26 mouse cellular contexts compared by ENCODE assay signal in the genomic region with DNA sequence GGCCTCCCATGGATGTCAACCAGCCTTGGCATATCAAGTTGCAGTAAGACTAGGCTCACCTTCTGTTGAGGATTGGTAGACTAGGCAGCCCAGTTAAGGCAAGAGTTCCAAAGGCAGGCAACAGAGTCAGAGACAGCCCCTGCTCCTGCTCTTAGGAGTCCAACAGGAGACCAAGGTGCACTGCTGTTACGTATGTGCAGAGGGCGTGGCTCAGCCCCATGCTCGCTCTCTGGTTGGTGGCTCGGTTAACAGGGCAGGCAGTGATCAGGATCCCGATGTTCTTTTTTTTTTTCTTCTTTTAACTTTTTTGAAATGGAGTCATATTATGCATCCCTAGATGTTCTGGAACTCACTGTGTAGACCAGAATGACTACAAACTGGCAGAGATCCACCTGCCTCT. TPM values are rescaled to one million over a fixed set of nuclear protein-coding genes. Genes with fewer than 3 reads are reported as not detected.
DNase-seq lines count a peak whose midpoint lies in the region; ATAC-seq and TF ChIP-seq lines count a peak whose summit lies in the region.
"Had no signal": no experiment of that assay in that cellular context is flagged by ENCODE, and none has a peak within 500 bp of the region (broad histone marks: within the 10 kb centered on the region; RNA-seq: fewer than 3 reads in every experiment).

No protein-coding gene starts in this region.

- peak; percentile 39 for DNase-seq in R1 (ENCODE audit: low read depth, low spot score)
- DNase-seq in c-Kit-negative CD71-positive TER-119-positive erythroid progenitor cells, embryonic 14.5 days (ENCODE audit: low read depth, low spot score) = peak; percentile 44
- DNase-seq in liver, embryonic 14.5 days (ENCODE audit: low read depth in 3 of 3, low spot score in 3 of 3) = no peak
- peak; percentile 31 to 37 for DNase-seq in spleen, postnatal 14 days (ENCODE audit: low spot score in 2 of 2)
- DNase-seq in lung, adult 2 months = no peak
- DNase-seq: adrenal gland, adult 8-10 months; cerebellum, adult 8-10 months; cerebellum, postnatal 36 days; gastrocnemius, postnatal 14 days; heart, adult 18-20 months; heart, postnatal 14 days; kidney, adult 8-10 months; kidney, postnatal 25 days; right cerebral cortex, postnatal 14 days; thymus, postnatal 14 days had no signal

- peak overlapping the region; percentile 68; the same call in 1 of the 2 replicates for H3K9ac ChIP-seq in liver, embryonic 14.5 days (replicated peaks)
- no peak overlapping the region for H3K9ac ChIP-seq in intestine, embryonic 15.5 days
- no peak overlapping the region for H3K9ac ChIP-seq in kidney, embryonic 14.5 days (ENCODE audit: low read depth, low read length)
- H3K9ac ChIP-seq: heart, embryonic 12.5 days; hindbrain, embryonic 12.5 days; midbrain, embryonic 15.5 days; neural tube, embryonic 12.5 days had no signal

- TF ChIP-seq CTCF in liver, embryonic 14.5 days (IDR thresholded peaks at IDR 0.05; ENCODE audit: low read depth) = 0 out of 2 replicates have a peak, but pooled peaks have one; percentile 8
- no peak for TF ChIP-seq CTCF in lung, adult 2 months (IDR thresholded peaks at IDR 0.05; ENCODE audit: insufficient read depth, low read length)

- no peaks in the 10 kb centered on the region for H3K36me3 ChIP-seq in liver, embryonic 14.5 days (replicated peaks; ENCODE audit: control insufficient read depth, insufficient read depth, low read depth)
- H3K36me3 ChIP-seq in intestine, embryonic 15.5 days = no peaks in the 10 kb centered on the region
- H3K36me3 ChIP-seq in kidney, embryonic 14.5 days (ENCODE audit: control insufficient read depth, insufficient read depth, low read length) = no peaks in the 10 kb centered on the region
- H3K36me3 ChIP-seq: forebrain, embryonic 10.5 days; heart, embryonic 12.5 days; hindbrain, embryonic 12.5 days; midbrain, embryonic 15.5 days; neural tube, embryonic 12.5 days had no signal

- no peak for TF ChIP-seq POLR2A in lung, adult 2 months (IDR thresholded peaks at IDR 0.05; ENCODE audit: borderline replicate concordance, extremely low read depth, low read depth, low read length)

- no peak overlapping the region for H3K4me2 ChIP-seq in liver, embryonic 14.5 days (ENCODE audit: low read depth)
- H3K4me2 ChIP-seq in intestine, embryonic 15.5 days (replicated peaks) = no peak overlapping the region
- no peak overlapping the region for H3K4me2 ChIP-seq in kidney, embryonic 14.5 days (replicated peaks; ENCODE audit: low read depth, low read length)
- H3K4me2 ChIP-seq: heart, embryonic 12.5 days; hindbrain, embryonic 12.5 days; midbrain, embryonic 15.5 days; neural tube, embryonic 12.5 days had no signal

- H3K4me3 ChIP-seq in liver, embryonic 14.5 days (ENCODE audit: insufficient read depth in 1 of 2, low read depth in 2 of 2, low read length in 2 of 2) = no peak overlapping the region
- no peak overlapping the region for H3K4me3 ChIP-seq in lung, adult 2 months (replicated peaks; ENCODE audit: extremely low read depth, low read depth, low read length)
- H3K4me3 ChIP-seq in intestine, embryonic 15.5 days (replicated peaks) = no peak overlapping the region
- no peak overlapping the region for H3K4me3 ChIP-seq in kidney, embryonic 14.5 days (ENCODE audit: low read length)
- H3K4me3 ChIP-seq: forebrain, embryonic 10.5 days; heart, embryonic 12.5 days; hindbrain, embryonic 12.5 days; midbrain, embryonic 15.5 days; neural tube, embryonic 12.5 days had no signal

- no peak overlapping the region; the same call in 1 of the 2 replicates for H3K27ac ChIP-seq in liver, embryonic 14.5 days
- no peak overlapping the region for H3K27ac ChIP-seq in intestine, embryonic 15.5 days
- H3K27ac ChIP-seq in kidney, embryonic 14.5 days (ENCODE audit: low read depth, low read length) = no peak overlapping the region
- H3K27ac ChIP-seq: forebrain, embryonic 10.5 days; hindbrain, embryonic 12.5 days; macrophage; midbrain, embryonic 15.5 days; neural tube, embryonic 12.5 days had no signal

- no peak for ATAC-seq in liver, embryonic 14.5 days (ENCODE audit: insufficient read depth)
- no peak for ATAC-seq in intestine, embryonic 15.5 days
- no peak for ATAC-seq in kidney, embryonic 14.5 days (ENCODE audit: low FRiP score, low TSS enrichment)
- ATAC-seq: activated CD4-positive, CD25-positive, alpha-beta regulatory T cell, adult 4 months; forebrain, embryonic 16.5 days; inflammation-experienced regulatory T-cells, adult 6 months; midbrain, embryonic 15.5 days had no signal

- no peaks in the 10 kb centered on the region for H3K27me3 ChIP-seq in liver, embryonic 14.5 days (ENCODE audit: control insufficient read depth, insufficient read depth, low read length)
- no peaks in the 10 kb centered on the region for H3K27me3 ChIP-seq in intestine, embryonic 15.5 days (replicated peaks)
- no peaks in the 10 kb centered on the region for H3K27me3 ChIP-seq in kidney, embryonic 14.5 days (ENCODE audit: control insufficient read depth, insufficient read depth, low read length)
- H3K27me3 ChIP-seq: heart, embryonic 12.5 days; hindbrain, embryonic 12.5 days; midbrain, embryonic 15.5 days; neural tube, embryonic 12.5 days had no signal

- no peak for TF ChIP-seq EP300 in liver, embryonic 14.5 days (IDR thresholded peaks at IDR 0.05; ENCODE audit: low read depth)

- H3K9me3 ChIP-seq in liver, embryonic 14.5 days (ENCODE audit: control insufficient read depth, low read length) = no peaks in the 10 kb centered on the region
- H3K9me3 ChIP-seq in intestine, embryonic 15.5 days = no peaks in the 10 kb centered on the region
- no peaks in the 10 kb centered on the region for H3K9me3 ChIP-seq in kidney, embryonic 14.5 days (ENCODE audit: control insufficient read depth, low read length)
- H3K9me3 ChIP-seq: forebrain, embryonic 10.5 days; heart, embryonic 12.5 days; hindbrain, embryonic 12.5 days; midbrain, embryonic 15.5 days; neural tube, embryonic 12.5 days had no signal

- WGBS in liver, embryonic 14.5 days (ENCODE audit: insufficient replicate concordance) = 63% methylated on average over 5 of the region's 5 CpGs
- 94% methylated on average over 5 of the region's 5 CpGs for WGBS in lung, adult 2 months
- WGBS in intestine, embryonic 15.5 days = 83% methylated on average over 5 of the region's 5 CpGs
- WGBS in kidney, embryonic 14.5 days = 87% methylated on average over 5 of the region's 5 CpGs

- H3K4me1 ChIP-seq in liver, embryonic 14.5 days (replicated peaks; ENCODE audit: control insufficient read depth in 2 of 2, insufficient read depth in 2 of 2, low read length in 1 of 2) = peaks cover 48 to 56% of the 10 kb centered on the region in 2 experiments
- no peaks in the 10 kb centered on the region for H3K4me1 ChIP-seq in lung, adult 2 months (ENCODE audit: control insufficient read depth, insufficient read depth, low read length)
- H3K4me1 ChIP-seq in intestine, embryonic 15.5 days (replicated peaks) = peaks cover 23% of the 10 kb centered on the region
- H3K4me1 ChIP-seq in kidney, embryonic 14.5 days (ENCODE audit: control insufficient read depth, insufficient read depth, low read length) = peaks cover 21% of the 10 kb centered on the region
- H3K4me1 ChIP-seq: midbrain, embryonic 15.5 days had no signal

RNA-seq across cellular contexts. Expression of a gene that starts 30.5 kb away (rescaled TPM):
- polyA plus RNA-seq in liver, embryonic 14.5 days (2012; rRNA removed) = 34.1 and 38.6 TPM in 2 replicates
- polyA plus RNA-seq in liver, embryonic 14.5 days (2014; fragmentation: Nextera tagmentation; extraction: Ambion mirVana) = 83.8 and 93.9 TPM in 2 replicates
- polyA plus RNA-seq in lung, adult 2 months (2012; rRNA removed) = 14.5 and 15.7 TPM in 2 replicates
- 45.7 and 50.0 TPM in 2 replicates for polyA plus RNA-seq in intestine, embryonic 15.5 days (2015; fragmentation: Nextera tagmentation; extraction: Ambion mirVana)
- 34.1 and 55.2 TPM in 2 replicates for polyA plus RNA-seq in kidney, embryonic 14.5 days (2014; fragmentation: Nextera tagmentation; extraction: Ambion mirVana)

Comparison
In these comparisons a context has a peak if more than half of its experiments do, and no peak if none do; other contexts are left out.
1. DNase-seq: peak in R1 (single experiment), c-Kit-negative CD71-positive TER-119-positive erythroid progenitor cells, embryonic 14.5 days (single experiment) and spleen, postnatal 14 days (2 of 2); none in liver, embryonic 14.5 days (0 of 3) and lung, adult 2 months (single experiment).